Mouse (Mus musculus) megakaryocyte, embryonic 14.5 days (primary cell): ENCODE measurements around the gene Zmat5.

Experiments used
- FLI1 ChIP-seq: IDR thresholded peaks from 2 replicates; pipeline ENCODE4 v1.6.1; 2012; ENCODE audit warnings: low read length, inconsistent platforms, mixed read lengths
- GATA1 ChIP-seq: IDR thresholded peaks from 3 replicates; pipeline ENCODE4 v1.6.1; 2012; ENCODE audit warnings: mixed read lengths, low read length, inconsistent platforms, borderline replicate concordance

DNA sequence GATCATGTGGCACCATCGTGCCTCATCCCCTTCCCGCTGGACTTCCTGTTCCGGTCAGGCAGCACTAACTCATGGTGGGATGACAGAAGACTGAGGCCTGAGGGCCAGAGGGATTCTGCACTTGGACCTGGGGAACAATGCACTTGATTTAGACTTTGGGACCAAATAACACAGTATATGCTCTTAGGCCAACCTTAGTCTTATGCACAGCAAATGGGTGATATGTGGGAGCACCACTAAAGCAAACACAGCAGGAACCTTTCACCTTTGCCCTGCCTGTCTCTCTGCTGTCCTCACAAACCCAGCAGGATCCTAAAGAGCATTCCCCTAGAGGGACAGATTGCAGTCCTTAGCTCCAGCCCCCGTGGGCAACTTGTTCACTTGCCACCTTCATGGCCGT is 36.3 kb downstream of the Zmat5 start:
- TF ChIP-seq GATA1 (no peak), FLI1 (no peak)
